Mouse (Mus musculus) kidney, adult 2 months (tissue): ENCODE data around the gene Birc6. TPM values are rescaled to one million over a fixed set of nuclear protein-coding genes. Genes with fewer than 3 reads are reported as not detected.

Experiments used
- DNase-seq: peaks from one replicate; pipeline ENCODE4 v3.0.0; 2021
- H3K27ac ChIP-seq: fragments of 200-500 bp; 2 replicates; pipeline ENCODE4 v1.5.1; 2012; ENCODE audit warnings: low read depth, low read length, control low read depth, inconsistent platforms; ENCODE audit not compliant: insufficient read depth
- H3K27me3 ChIP-seq: fragments of 200-500 bp; replicated peaks from 2 replicates; pipeline ENCODE4 v1.6.1; 2012; ENCODE audit warnings: mild to moderate bottlenecking, moderate library complexity, low read length, inconsistent platforms; ENCODE audit not compliant: control insufficient read depth, insufficient read depth
- H3K36me3 ChIP-seq: fragments of 200-500 bp; 2 replicates; pipeline ENCODE4 v1.6.1; 2012; ENCODE audit warnings: mild to moderate bottlenecking, moderate library complexity, low read length, inconsistent platforms; ENCODE audit not compliant: control insufficient read depth, insufficient read depth
- H3K4me1 ChIP-seq: fragments of 200-500 bp; 2 replicates; pipeline ENCODE4 v1.6.1; 2011; ENCODE audit warnings: low read length; ENCODE audit not compliant: control insufficient read depth, insufficient read depth
- H3K4me3 ChIP-seq: fragments of 200-500 bp; 2 replicates; pipeline ENCODE4 v1.5.1; 2011; ENCODE audit warnings: mild to moderate bottlenecking, low read depth, low read length, control low read depth; ENCODE audit not compliant: insufficient read depth
- CTCF ChIP-seq: fragments of 200-500 bp; conservative IDR thresholded peaks from 2 replicates; pipeline ENCODE4 v1.5.1; 2011; ENCODE audit warnings: low read depth, mild to moderate bottlenecking, control low read depth, low read length, moderate library complexity, mixed read lengths; ENCODE audit not compliant: insufficient read depth, insufficient read length
- POLR2A ChIP-seq: fragments of 200-500 bp; IDR thresholded peaks from one replicate; pipeline ENCODE4 v1.6.1; 2011; ENCODE audit warnings: low read depth, low read length, control low read depth
- WGBS: fragments of 180-500 bp; shearing (Covaris S2); methylation state at CpG from one replicate; pipeline ENCODE4 v1.1.7; 2018; 5-methylcytosine and 5-hydroxymethylcytosine counted together
- polyA plus RNA-seq: library from polyadenylated mRNA; depleted of rRNA; stranded (reverse); fragments of >200 nt; gene quantifications from 2 replicates; pipeline ENCODE4 v1.2.3, GENCODE M21; 2012

The Birc6 gene
- polyA plus RNA-seq, 1 experiment, result 87.5 TPM

GRCm38 (mm10) chr17:74564151-74564550, 36.1 kb downstream of the Birc6 start:
- no peak overlapping the region for H3K4me3 ChIP-seq
- TF ChIP-seq CTCF (0 out of 2 replicates have a peak, but pooled peaks have one; percentile 20), POLR2A (no peak)
- H3K36me3 ChIP-seq, result peaks cover 10% of the 10 kb centered on the region
- H3K27ac ChIP-seq, result no peak overlapping the region
- DNase-seq, result peak; percentile 57
- H3K27me3 ChIP-seq, result no peaks in the 10 kb centered on the region
- no peaks in the 10 kb centered on the region for H3K4me1 ChIP-seq

DNA sequence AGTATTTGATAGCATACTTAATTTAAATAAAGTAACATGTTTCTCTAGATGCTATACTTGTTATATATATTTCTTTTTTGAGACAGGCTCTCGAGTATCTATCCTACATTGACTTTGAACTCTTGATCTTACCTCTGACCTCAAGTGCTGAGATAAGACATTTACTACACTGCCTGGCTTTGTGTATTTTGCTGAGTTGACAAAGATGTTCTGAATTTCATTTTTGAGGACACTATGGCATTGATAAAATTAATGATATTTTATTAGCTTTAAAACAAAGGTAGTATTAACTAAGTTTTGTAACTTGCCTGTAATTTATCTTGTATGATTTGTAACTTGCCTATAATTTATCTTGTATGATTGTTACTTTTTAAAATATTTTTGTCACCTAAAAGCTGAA, 41.1 kb downstream of the Birc6 start:
- TF ChIP-seq POLR2A, result no peak
- no peak for TF ChIP-seq CTCF
- Histone ChIP-seq H3K27me3 (no peaks in the 10 kb centered on the region), H3K4me3 (no peak overlapping the region), H3K4me1 (no peaks in the 10 kb centered on the region), H3K36me3 (peaks cover 4% of the 10 kb centered on the region), H3K27ac (no peak overlapping the region)
- 48% methylated on average over 1 of the region's 1 CpGs for WGBS
- DNase-seq, result no peak

DNA sequence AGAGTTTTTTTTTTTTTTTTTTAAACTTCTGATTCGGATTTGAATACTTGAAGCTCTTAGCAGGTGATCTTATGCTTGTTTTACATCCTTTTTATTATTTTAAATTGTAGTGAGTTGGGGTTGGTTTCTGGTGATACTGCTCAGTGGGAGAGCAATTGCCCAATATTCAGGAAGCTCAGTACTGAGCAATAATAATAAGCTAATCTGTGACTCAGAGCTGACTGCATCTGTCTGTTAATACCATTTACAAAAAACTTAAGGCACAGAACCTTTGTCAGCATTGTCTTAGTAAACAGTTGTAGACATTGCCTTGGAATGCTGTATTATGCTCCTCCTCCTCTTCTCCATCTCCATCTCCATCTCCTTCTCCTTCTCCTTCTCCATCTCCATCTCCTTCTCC, 42.5 kb downstream of the Birc6 start:
- H3K27me3 ChIP-seq, result no peaks in the 10 kb centered on the region
- DNase-seq, result no peak
- 66% methylated on average over 1 of the region's 1 CpGs for WGBS
- H3K27ac ChIP-seq, result no peak overlapping the region
- H3K36me3 ChIP-seq, result peaks cover 4% of the 10 kb centered on the region
- no peak overlapping the region for H3K4me3 ChIP-seq
- H3K4me1 ChIP-seq, result peaks cover 2% of the 10 kb centered on the region; the same call in 1 of the 2 replicates
- TF ChIP-seq POLR2A, result no peak
- no peak for TF ChIP-seq CTCF

GRCm38 (mm10) chr17:74577173-74577572, 49.1 kb downstream of the Birc6 start:
- no peak for DNase-seq
- Histone ChIP-seq H3K4me1 (peaks cover 2% of the 10 kb centered on the region; the same call in 1 of the 2 replicates), H3K36me3 (no peaks in the 10 kb centered on the region; the same call in 1 of the 2 replicates), H3K27me3 (no peaks in the 10 kb centered on the region), H3K4me3 (no peak overlapping the region), H3K27ac (no peak overlapping the region)
- TF ChIP-seq CTCF (no peak), POLR2A (no peak)
- WGBS, result 47% methylated on average over 5 of the region's 5 CpGs

- no peaks in the 10 kb centered on the region for H3K27me3 ChIP-seq
- no peaks in the 10 kb centered on the region; the same call in 1 of the 2 replicates for H3K36me3 ChIP-seq
- 85% methylated on average over 7 of the region's 7 CpGs for WGBS
- H3K4me1 ChIP-seq, result peaks cover 2% of the 10 kb centered on the region; the same call in 1 of the 2 replicates
- no peak overlapping the region for H3K27ac ChIP-seq
- no peak for DNase-seq
- no peak overlapping the region for H3K4me3 ChIP-seq
- TF ChIP-seq POLR2A (no peak), CTCF (no peak)
Measured at GRCm38 (mm10) chr17:74579586-74579985, 51.5 kb downstream of the Birc6 start.

DNA sequence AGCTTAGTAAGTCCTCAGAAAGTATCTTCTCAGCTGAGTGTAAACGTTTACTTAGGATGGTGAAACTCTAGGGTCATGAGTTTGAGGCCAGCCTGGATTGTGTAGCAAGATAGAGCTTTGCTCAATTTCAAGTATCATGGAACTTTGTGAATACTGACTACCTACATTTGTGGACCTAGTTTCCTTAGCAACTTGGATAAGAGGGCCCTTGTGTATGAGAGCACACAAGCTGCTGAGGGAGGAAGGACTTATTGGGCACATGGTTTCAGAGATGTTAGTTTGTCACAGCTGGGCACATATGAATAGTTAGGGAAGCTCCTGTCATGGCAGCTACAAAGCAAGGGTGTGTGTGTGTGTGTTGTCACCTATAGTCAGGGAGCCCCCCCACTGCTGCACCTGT, 52.6 kb downstream of the Birc6 start:
- 64% methylated on average over 1 of the region's 1 CpGs for WGBS
- H3K36me3 ChIP-seq, result no peaks in the 10 kb centered on the region; the same call in 1 of the 2 replicates
- TF ChIP-seq POLR2A, result no peak
- TF ChIP-seq CTCF, result no peak
- H3K4me3 ChIP-seq, result no peak overlapping the region
- DNase-seq, result no peak
- H3K27ac ChIP-seq, result no peak overlapping the region
- no peaks in the 10 kb centered on the region for H3K27me3 ChIP-seq
- H3K4me1 ChIP-seq, result no peaks in the 10 kb centered on the region

GRCm38 (mm10) chr17:74586768-74587167, 58.7 kb downstream of the Birc6 start:
- 79% methylated on average over 3 of the region's 3 CpGs for WGBS
- no peak for TF ChIP-seq POLR2A
- no peak for TF ChIP-seq CTCF
- Histone ChIP-seq H3K4me3 (no peak overlapping the region), H3K27ac (no peak overlapping the region), H3K27me3 (no peaks in the 10 kb centered on the region), H3K36me3 (no peaks in the 10 kb centered on the region; the same call in 1 of the 2 replicates), H3K4me1 (no peaks in the 10 kb centered on the region)
- DNase-seq, result no peak

DNA sequence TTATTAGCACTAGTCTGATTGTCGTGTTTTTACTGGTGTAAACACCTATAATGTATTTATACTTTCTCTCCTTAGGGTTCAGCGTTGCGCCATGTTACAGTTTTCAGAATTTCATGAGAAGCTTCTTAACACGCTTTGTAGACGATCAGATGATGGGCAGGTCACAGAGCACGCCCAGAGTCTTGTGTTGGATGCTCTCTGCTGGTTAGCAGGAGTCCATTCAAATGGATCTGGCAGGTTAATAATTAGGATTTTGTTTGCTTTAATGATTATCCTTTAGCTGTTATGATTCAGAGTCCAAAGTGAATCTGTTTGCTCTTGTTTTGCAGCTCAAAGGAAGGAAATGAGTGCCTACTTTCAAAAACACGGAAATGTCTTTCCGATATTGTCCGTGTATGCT, 70.8 kb downstream of the Birc6 start:
- Histone ChIP-seq H3K4me3 (no peak overlapping the region), H3K36me3 (peaks cover 11% of the 10 kb centered on the region), H3K4me1 (peaks cover 3% of the 10 kb centered on the region; the same call in 1 of the 2 replicates), H3K27me3 (no peaks in the 10 kb centered on the region), H3K27ac (peak overlapping the region; percentile 97; the same call in 1 of the 2 replicates)
- 53% methylated on average over 9 of the region's 9 CpGs for WGBS
- peak; percentile 84 for DNase-seq
- no peak for TF ChIP-seq POLR2A
- TF ChIP-seq CTCF, result 0 out of 2 replicates have a peak, but pooled peaks have one; percentile 7
